Mouse (Mus musculus): ENCODE data around the gene Serinc3. TPM values are rescaled to one million over a fixed set of nuclear protein-coding genes. Genes with fewer than 3 reads are reported as not detected.

Serinc3 gene
- polyA plus RNA-seq (2012): 6.7 and 10.3 TPM in 2 replicates

DNA sequence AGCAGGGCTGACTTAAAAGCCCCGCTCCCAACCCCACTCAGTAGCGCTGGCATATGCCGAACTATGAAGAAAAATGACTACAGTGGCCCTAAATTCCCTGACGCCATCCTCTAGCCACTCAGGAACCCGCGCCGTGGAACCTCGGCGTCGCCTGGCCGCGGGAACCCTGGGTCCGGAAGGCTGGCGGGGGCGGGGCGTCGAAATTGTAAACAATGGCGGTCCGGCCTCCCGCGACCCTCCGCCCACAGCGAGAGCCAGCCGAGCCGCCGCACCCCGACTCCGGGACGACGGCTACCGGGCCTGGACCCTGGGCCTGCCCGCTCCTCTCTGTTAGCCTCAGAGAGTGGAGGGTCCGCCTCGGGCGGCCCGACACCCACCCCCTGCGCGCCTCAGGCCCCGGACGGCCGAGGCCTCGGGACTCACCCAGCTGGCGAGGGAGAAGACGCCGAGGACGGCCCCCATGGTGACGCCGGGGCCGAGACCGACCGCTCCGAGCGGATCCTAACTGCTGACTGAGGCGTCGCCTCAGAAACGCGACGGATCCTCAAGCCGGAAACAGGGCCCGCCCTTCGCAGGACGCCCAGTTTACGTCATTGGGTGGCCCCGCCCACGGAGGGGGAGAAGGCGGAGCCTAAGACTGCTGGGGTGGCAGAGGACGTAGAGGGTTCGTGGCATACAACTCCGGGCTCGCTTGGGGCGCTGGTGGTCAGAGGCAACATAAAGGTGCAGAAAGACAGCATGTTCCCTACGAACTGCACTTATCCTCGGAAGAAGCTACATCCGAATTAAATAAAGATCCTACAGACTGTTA lies at the start of gene Serinc3:
TSS of gene Serinc3 (minus strand) at position 557 of the 811 bp plus-strand sequence.
- no peak for TF ChIP-seq GATA1 (IDR thresholded peaks at IDR 0.05; ENCODE audit: low read length)

DNA sequence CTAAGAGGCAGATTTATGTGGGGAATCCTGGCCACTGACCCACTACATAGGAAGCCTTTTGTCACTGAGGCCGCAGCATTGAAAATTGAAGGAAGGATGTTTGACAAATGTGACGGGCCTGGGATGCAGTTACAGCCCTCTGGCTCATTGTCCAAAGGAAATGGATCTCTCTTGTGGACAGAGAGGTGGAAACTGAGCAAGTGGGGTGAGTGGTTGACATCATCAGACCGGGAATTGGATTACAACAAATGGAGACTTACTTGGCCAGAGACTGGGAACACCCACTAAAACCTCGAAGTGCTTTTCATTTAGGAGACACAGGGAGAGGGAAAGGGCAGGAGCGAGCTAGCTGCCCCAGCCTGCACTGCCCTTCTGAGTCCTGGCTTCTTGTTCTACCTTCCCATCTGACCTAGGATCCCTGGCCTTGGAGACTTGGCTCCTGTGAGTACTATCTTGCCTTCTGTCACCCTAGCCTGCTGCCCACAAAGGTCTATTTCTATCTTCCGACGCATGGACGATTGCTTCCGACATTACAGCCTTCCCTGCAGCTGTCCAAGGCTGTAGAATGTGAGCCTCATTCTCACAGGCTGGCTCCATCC lies 48.9 kb upstream of the Serinc3 start:
- TF ChIP-seq GATA1 (IDR thresholded peaks at IDR 0.05; ENCODE audit: low read length): no peak

DNA sequence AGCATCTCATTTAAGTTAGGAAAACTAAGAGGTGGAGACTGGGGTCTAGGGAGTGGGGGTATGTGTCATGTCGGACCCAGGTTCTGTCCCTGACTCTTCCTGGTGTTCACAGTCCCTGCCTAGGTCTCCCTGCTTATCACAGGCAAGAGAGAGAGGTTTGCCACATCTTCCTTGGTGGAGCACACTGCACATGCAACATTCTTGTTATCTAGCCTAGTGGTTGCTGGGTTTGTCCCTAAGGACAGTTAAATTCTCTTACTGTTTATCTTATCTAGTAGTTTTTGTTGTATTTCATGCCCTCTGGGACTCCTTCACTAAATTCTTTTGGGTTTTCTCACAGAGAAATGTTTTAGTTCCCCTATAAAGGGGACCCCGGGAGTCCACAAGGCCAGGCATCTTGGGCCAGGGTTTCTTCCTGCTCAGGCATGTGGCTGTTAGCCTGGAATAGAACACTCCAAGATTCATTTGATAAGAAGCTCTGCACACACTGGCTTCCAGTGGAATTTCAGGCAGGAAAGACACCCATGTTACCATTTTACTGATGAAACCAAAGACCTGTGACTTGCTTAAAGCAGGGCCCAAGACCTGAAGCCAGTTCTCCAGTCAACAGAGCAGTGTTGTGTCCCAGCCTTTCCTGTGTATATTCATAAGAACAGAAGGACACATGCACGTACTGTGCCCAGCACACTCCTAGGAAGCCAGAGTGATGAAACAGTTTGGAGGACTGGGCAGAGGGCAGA lies 48.1 kb upstream of the Serinc3 start:
- TF ChIP-seq GATA1 (IDR thresholded peaks at IDR 0.05; ENCODE audit: low read length): peak; percentile 72

DNA sequence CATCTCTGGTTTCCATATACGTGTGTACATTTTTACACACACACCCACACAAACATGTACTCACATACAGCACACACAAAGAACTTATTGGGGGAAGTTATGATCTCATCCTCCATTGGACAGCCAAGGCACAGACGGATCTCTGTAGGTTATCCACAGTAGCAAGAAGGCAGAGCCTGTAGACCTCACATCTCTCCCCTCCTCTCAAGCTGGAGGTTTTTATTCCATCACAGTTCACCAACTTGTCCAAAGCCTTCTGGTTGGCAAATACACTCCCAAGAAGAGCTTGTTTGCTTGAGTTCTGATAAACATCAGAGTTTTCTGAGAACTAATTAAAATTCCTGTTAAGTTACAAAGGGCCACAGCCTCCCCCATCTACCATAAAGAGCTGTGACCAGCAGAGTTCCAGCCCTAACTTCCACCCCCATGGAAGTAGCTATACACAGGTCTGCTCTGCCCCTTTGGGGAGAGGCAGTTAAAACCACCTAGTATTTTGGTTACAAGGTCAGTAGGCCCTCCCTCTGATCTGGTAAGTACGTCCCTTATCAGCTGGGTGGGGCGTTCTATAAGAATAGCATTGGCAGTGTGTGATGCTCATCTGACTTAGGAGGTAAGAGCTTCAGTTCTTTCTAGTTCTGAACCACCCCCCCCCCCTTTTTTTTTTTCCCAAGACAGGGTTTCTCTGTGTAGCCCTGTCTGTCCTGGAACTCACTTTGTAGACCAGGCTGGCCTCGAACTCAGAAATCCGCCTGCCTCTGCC lies 47.1 kb upstream of the Serinc3 start:
- no peak for TF ChIP-seq GATA1 (IDR thresholded peaks at IDR 0.05; ENCODE audit: low read length)

DNA sequence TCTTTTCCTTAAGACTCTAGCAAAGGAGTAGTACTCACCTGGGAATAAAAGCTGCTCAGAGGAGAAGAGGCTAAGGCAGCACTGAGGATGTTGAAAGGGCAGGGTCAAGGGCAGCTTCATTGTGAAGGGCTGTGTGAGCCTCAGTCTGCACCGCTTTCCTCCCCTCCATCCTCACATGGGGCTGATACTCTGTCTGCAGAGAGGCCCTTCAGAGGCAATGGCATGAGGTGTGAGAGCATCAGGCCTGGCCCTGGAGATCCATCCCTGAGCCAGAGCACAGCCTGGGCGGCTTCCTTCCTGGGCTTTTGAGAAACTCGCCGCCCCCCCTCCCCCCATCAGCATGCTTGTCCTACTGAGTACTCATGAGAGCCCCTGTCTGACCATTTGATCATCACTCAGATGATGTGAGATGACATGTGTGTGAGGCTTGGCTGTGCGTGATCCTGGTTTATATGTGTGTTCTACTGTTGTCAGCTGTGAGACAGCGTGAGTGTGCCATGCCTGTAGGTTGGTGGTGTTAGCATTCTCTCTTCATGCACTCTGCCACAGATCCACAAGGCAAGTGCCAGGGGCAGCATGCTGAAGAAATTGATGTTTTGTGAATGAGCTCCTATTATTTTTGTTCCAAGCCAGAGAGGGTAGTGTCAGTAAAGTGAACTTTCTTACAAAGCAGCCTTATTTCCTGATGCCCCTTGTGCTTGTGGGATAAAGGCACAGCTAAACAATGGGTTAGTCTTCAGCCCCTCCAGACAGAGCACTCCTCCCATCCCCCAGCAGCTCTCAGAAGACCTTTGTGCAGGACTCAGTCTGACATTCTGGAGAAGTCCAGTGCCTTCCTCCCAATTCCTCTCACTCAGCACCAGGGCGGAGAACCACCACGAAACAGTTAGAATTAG lies 45.7 kb upstream of the Serinc3 start:
- no peak for TF ChIP-seq GATA1 (IDR thresholded peaks at IDR 0.05; ENCODE audit: low read length)

- TF ChIP-seq GATA1 (IDR thresholded peaks at IDR 0.05; ENCODE audit: low read length): peak; percentile 28
These were observed 44.8 kb upstream of the Serinc3 start for GRCm38 (mm10) chr2:163689771-163690170.

DNA sequence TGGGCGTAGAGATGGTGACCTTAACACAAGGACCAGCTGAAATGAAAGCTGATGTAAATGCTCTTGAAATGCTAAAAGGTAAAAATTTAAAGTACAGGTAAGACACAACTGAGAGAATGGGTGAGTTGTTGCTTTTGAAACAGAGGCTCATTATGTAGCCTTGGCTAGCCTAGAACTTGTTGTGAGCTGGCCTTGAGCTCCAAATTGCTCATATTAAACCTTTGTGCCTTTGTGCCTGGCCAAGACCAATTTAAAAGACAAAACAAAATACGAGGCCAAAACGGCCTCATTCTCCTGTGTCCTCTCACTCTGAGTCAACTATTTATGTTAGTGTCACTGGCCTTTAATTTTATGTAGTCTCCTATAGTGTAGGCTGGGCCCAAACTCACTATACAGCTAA lies 42.0 kb upstream of the Serinc3 start:
- TF ChIP-seq GATA1 (IDR thresholded peaks at IDR 0.05; ENCODE audit: low read length): no peak

GRCm38 (mm10) chr2:163686233-163686632 lies 41.3 kb upstream of the Serinc3 start:
- no peak for TF ChIP-seq GATA1 (IDR thresholded peaks at IDR 0.05; ENCODE audit: low read length)

GRCm38 (mm10) chr2:163685761-163686200 lies 40.9 kb upstream of the Serinc3 start:
- no peak for TF ChIP-seq GATA1 (IDR thresholded peaks at IDR 0.05; ENCODE audit: low read length)

GRCm38 (mm10) chr2:163685287-163685686 lies 40.4 kb upstream of the Serinc3 start:
- TF ChIP-seq GATA1 (IDR thresholded peaks at IDR 0.05; ENCODE audit: low read length): no peak

- TF ChIP-seq GATA1 (IDR thresholded peaks at IDR 0.05; ENCODE audit: low read length): no peak
These were observed 37.4 kb upstream of the Serinc3 start for GRCm38 (mm10) chr2:163682344-163682743.

DNA sequence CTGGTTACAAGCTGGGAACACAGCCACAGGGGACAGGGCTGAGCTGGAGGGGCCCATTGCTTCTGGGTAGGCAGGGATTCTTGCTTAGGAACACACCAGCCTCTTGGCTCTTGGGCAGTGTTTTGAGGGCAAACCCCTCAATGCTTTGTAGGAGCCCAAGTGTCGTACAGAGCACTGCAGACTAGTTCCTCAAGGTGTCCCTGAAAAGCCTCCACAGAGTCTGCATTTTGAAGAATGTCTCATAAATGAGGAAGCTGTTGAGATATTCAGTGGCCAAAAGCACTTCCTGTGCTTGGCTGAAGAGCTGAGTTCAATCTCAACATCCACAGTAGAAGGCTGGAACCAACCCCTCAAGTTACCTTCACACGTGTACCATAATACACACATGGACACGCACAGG lies 31.8 kb upstream of the Serinc3 start:
- no peak for TF ChIP-seq GATA1 (IDR thresholded peaks at IDR 0.05; ENCODE audit: low read length)

DNA sequence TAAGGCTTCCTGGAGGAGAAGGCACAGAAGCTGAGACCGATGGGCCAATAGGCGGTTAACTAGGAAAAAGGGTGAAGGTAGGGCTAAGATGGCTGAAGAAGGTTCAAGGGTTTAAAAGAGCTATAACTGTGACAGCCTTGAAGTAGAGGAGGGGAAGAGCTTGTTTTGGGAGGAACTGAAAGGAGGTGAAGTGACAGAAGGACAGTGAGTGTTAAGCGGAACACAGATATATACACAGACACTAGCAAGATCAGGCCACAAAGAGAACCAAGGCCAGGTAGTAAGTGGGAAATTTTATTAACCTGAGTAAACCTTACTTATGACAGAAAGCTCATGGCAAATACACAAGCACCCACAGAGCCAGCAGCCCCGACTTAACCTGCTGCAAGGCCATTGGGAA lies 31.4 kb upstream of the Serinc3 start:
- no peak for TF ChIP-seq GATA1 (IDR thresholded peaks at IDR 0.05; ENCODE audit: low read length)

- no peak for TF ChIP-seq GATA1 (IDR thresholded peaks at IDR 0.05; ENCODE audit: low read length)
These were observed 30.7 kb upstream of the Serinc3 start for GRCm38 (mm10) chr2:163675662-163676061.
